Comparison of ENCODE assay signal across 14 mouse cellular contexts in genomic region chr3:152480336-152480735, GRCm38 (mm10).
"Had no signal": no experiment of that assay in that cellular context is flagged by ENCODE, and none has a peak within 500 bp of the region (broad histone marks: within the 10 kb centered on the region; RNA-seq: fewer than 3 reads in every experiment).

No protein-coding gene starts in this region.

- H3K27ac ChIP-seq: midbrain, embryonic 12.5 days; midbrain, embryonic 15.5 days; neural tube, embryonic 12.5 days; stomach, embryonic 15.5 days; stomach, postnatal 0 days had no signal

- H3K9me3 ChIP-seq: midbrain, embryonic 12.5 days; midbrain, embryonic 15.5 days; neural tube, embryonic 12.5 days; stomach, embryonic 15.5 days had no signal

- H3K4me2 ChIP-seq: lung, embryonic 14.5 days; midbrain, embryonic 12.5 days; midbrain, embryonic 15.5 days; neural tube, embryonic 12.5 days; stomach, embryonic 15.5 days had no signal

- ATAC-seq: midbrain, embryonic 15.5 days had no signal

- DNase-seq: lung, adult 18-20 months; lung, embryonic 14.5 days; lung, postnatal 10 days; lung, postnatal 4 days; right cerebral cortex, postnatal 14 days; thymus, adult 2 months; thymus, postnatal 25 days; thymus, postnatal 4 days had no signal

- H3K36me3 ChIP-seq: midbrain, embryonic 12.5 days; midbrain, embryonic 15.5 days; neural tube, embryonic 12.5 days; stomach, embryonic 15.5 days had no signal

- H3K4me3 ChIP-seq: megakaryocyte, embryonic 14.5 days; midbrain, embryonic 12.5 days; midbrain, embryonic 15.5 days; neural tube, embryonic 12.5 days; stomach, embryonic 15.5 days had no signal

- H3K9ac ChIP-seq: lung, embryonic 14.5 days; midbrain, embryonic 12.5 days; midbrain, embryonic 15.5 days; neural tube, embryonic 12.5 days; stomach, embryonic 15.5 days had no signal

- H3K27me3 ChIP-seq: neural tube, embryonic 12.5 days; stomach, embryonic 15.5 days had no signal
